Mouse (Mus musculus) spleen, adult 2 months (tissue): ENCODE data around the gene Sntg2.

Source experiments
- CTCF ChIP-seq: fragments of 200-500 bp; IDR thresholded peaks from 2 replicates; pipeline ENCODE4 v1.5.1; 2011; ENCODE audit warnings: mild to moderate bottlenecking, inconsistent platforms; ENCODE audit not compliant: insufficient read depth, insufficient read length, insufficient replicate concordance; ENCODE audit errors: extremely low read depth
- POLR2A ChIP-seq: fragments of 200-500 bp; IDR thresholded peaks from 2 replicates; pipeline ENCODE4 v1.6.1; 2011; ENCODE audit warnings: low read depth, low read length, inconsistent platforms

- TF ChIP-seq POLR2A (no peak), CTCF (no peak)
Observed at GRCm38 (mm10) chr12:30256207-30256606, 117.0 kb downstream of the Sntg2 start.
